Mouse (Mus musculus) small intestine, adult 2 months (tissue): ENCODE results near the gene Rpgrip1l.

ENCODE experiments used
- CTCF ChIP-seq: fragments of 200-500 bp; IDR thresholded peaks from 2 replicates; pipeline ENCODE4 v1.5.1; 2012; ENCODE audit warnings: low read depth, mild to moderate bottlenecking, control low read depth, inconsistent platforms, low read length, moderate library complexity, mixed read lengths; ENCODE audit not compliant: insufficient replicate concordance, insufficient read length; ENCODE audit errors: extremely low read depth
- POLR2A ChIP-seq: fragments of 200-500 bp; IDR thresholded peaks from 2 replicates; pipeline ENCODE4 v1.6.1; 2012; ENCODE audit warnings: low read depth, mild to moderate bottlenecking, control low read depth, inconsistent platforms, low read length, moderate library complexity

DNA sequence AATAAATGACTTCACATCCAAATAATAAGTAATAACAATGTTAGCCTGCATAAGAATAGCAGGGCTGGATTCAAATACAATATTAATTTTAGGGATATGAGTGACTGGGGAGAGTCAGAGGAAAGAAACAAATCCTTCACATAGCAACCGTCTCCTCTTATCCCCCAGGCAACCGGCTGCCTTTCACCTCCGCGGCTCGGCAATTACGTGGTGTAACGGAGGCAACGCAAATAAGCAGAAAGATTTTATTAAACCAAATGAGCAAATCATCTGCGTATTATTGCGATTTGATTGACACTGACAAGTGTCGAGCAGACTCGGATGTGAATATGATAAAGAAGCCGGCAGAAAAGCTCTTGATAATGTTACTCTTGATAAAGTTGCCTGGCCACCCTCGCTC lies 142.1 kb downstream of the Rpgrip1l start:
- TF ChIP-seq CTCF (no peak), POLR2A (no peak)
